Mouse (Mus musculus): ENCODE results near the gene Map1b. TPM values are rescaled to one million over a fixed set of nuclear protein-coding genes. Genes with fewer than 3 reads are reported as not detected.

Map1b gene
- polyA plus RNA-seq, 1 experiment = 4.5 TPM

- Histone ChIP-seq H3K4me3 (replicated peaks; ENCODE audit: control insufficient read depth, low read depth, low read length) (no peak overlapping the region), H3K4me1 (ENCODE audit: control insufficient read depth, insufficient read depth, low read length) (no peaks in the 10 kb centered on the region), H3K27ac (ENCODE audit: control insufficient read depth, insufficient read depth, low read depth, low read length, poor library complexity) (no peak overlapping the region)
- WGBS = 77% methylated on average over 5 of the region's 5 CpGs
- TF ChIP-seq POLR2A (IDR thresholded peaks at IDR 0.05; ENCODE audit: borderline replicate concordance, control insufficient read depth, low read depth, low read length) (no peak), CTCF (IDR thresholded peaks at IDR 0.05; ENCODE audit: control insufficient read depth, insufficient read depth, low read length) (no peak)
These were observed 41.0 kb upstream of the Map1b start for GRCm38 (mm10) chr13:99557331-99557730.

GRCm38 (mm10) chr13:99554960-99555359 lies 38.6 kb upstream of the Map1b start:
- Histone ChIP-seq H3K27ac (ENCODE audit: control insufficient read depth, insufficient read depth, low read depth, low read length, poor library complexity) (no peak overlapping the region), H3K4me3 (replicated peaks; ENCODE audit: control insufficient read depth, low read depth, low read length) (no peak overlapping the region), H3K4me1 (ENCODE audit: control insufficient read depth, insufficient read depth, low read length) (no peaks in the 10 kb centered on the region)
- 63% methylated on average over 8 of the region's 8 CpGs for WGBS
- no peak for TF ChIP-seq POLR2A (IDR thresholded peaks at IDR 0.05; ENCODE audit: borderline replicate concordance, control insufficient read depth, low read depth, low read length)

GRCm38 (mm10) chr13:99554466-99554865 lies 38.1 kb upstream of the Map1b start:
- no peak for TF ChIP-seq CTCF (IDR thresholded peaks at IDR 0.05; ENCODE audit: control insufficient read depth, insufficient read depth, low read length)
- H3K4me3 ChIP-seq (replicated peaks; ENCODE audit: control insufficient read depth, low read depth, low read length) = no peak overlapping the region
- no peak overlapping the region for H3K27ac ChIP-seq (ENCODE audit: control insufficient read depth, insufficient read depth, low read depth, low read length, poor library complexity)
- 72% methylated on average over 6 of the region's 6 CpGs for WGBS
- H3K4me1 ChIP-seq (ENCODE audit: control insufficient read depth, insufficient read depth, low read length) = no peaks in the 10 kb centered on the region

- no peak overlapping the region for H3K4me3 ChIP-seq (replicated peaks; ENCODE audit: control insufficient read depth, low read depth, low read length)
- 89% methylated on average over 4 of the region's 4 CpGs for WGBS
- no peaks in the 10 kb centered on the region for H3K4me1 ChIP-seq (ENCODE audit: control insufficient read depth, insufficient read depth, low read length)
- TF ChIP-seq POLR2A (IDR thresholded peaks at IDR 0.05; ENCODE audit: borderline replicate concordance, control insufficient read depth, low read depth, low read length) = no peak
- no peak for TF ChIP-seq CTCF (IDR thresholded peaks at IDR 0.05; ENCODE audit: control insufficient read depth, insufficient read depth, low read length)
- no peak overlapping the region for H3K27ac ChIP-seq (ENCODE audit: control insufficient read depth, insufficient read depth, low read depth, low read length, poor library complexity)
These were observed 36.0 kb upstream of the Map1b start for GRCm38 (mm10) chr13:99552381-99552780.

GRCm38 (mm10) chr13:99550679-99551369 lies 34.5 kb upstream of the Map1b start:
- TF ChIP-seq CTCF (IDR thresholded peaks at IDR 0.05; ENCODE audit: control insufficient read depth, insufficient read depth, low read length) (no peak), POLR2A (IDR thresholded peaks at IDR 0.05; ENCODE audit: borderline replicate concordance, control insufficient read depth, low read depth, low read length) (no peak)
- WGBS = 77% methylated on average over 12 of the region's 12 CpGs
- H3K4me3 ChIP-seq (replicated peaks; ENCODE audit: control insufficient read depth, low read depth, low read length) = no peak overlapping the region
- no peaks in the 10 kb centered on the region for H3K4me1 ChIP-seq (ENCODE audit: control insufficient read depth, insufficient read depth, low read length)
- no peak overlapping the region for H3K27ac ChIP-seq (ENCODE audit: control insufficient read depth, insufficient read depth, low read depth, low read length, poor library complexity)

- Histone ChIP-seq H3K27ac (ENCODE audit: control insufficient read depth, insufficient read depth, low read depth, low read length, poor library complexity) (no peak overlapping the region), H3K4me1 (ENCODE audit: control insufficient read depth, insufficient read depth, low read length) (no peaks in the 10 kb centered on the region), H3K4me3 (replicated peaks; ENCODE audit: control insufficient read depth, low read depth, low read length) (no peak overlapping the region)
- WGBS = 89% methylated on average over 4 of the region's 4 CpGs
- TF ChIP-seq POLR2A (IDR thresholded peaks at IDR 0.05; ENCODE audit: borderline replicate concordance, control insufficient read depth, low read depth, low read length) (no peak), CTCF (IDR thresholded peaks at IDR 0.05; ENCODE audit: control insufficient read depth, insufficient read depth, low read length) (no peak)
These were observed 33.7 kb upstream of the Map1b start for GRCm38 (mm10) chr13:99550060-99550459.

- Histone ChIP-seq H3K27ac (ENCODE audit: control insufficient read depth, insufficient read depth, low read depth, low read length, poor library complexity) (no peak overlapping the region), H3K4me1 (ENCODE audit: control insufficient read depth, insufficient read depth, low read length) (no peaks in the 10 kb centered on the region), H3K4me3 (replicated peaks; ENCODE audit: control insufficient read depth, low read depth, low read length) (no peak overlapping the region)
- TF ChIP-seq POLR2A (IDR thresholded peaks at IDR 0.05; ENCODE audit: borderline replicate concordance, control insufficient read depth, low read depth, low read length) (no peak), CTCF (IDR thresholded peaks at IDR 0.05; ENCODE audit: control insufficient read depth, insufficient read depth, low read length) (no peak)
- 51% methylated on average over 9 of the region's 9 CpGs for WGBS
These were observed 33.2 kb upstream of the Map1b start for GRCm38 (mm10) chr13:99549584-99549983.

GRCm38 (mm10) chr13:99546832-99547231 lies 30.5 kb upstream of the Map1b start:
- H3K27ac ChIP-seq (ENCODE audit: control insufficient read depth, insufficient read depth, low read depth, low read length, poor library complexity) = no peak overlapping the region
- TF ChIP-seq POLR2A (IDR thresholded peaks at IDR 0.05; ENCODE audit: borderline replicate concordance, control insufficient read depth, low read depth, low read length) = no peak
- TF ChIP-seq CTCF (IDR thresholded peaks at IDR 0.05; ENCODE audit: control insufficient read depth, insufficient read depth, low read length) = no peak
- H3K4me1 ChIP-seq (ENCODE audit: control insufficient read depth, insufficient read depth, low read length) = no peaks in the 10 kb centered on the region
- 80% methylated on average over 5 of the region's 5 CpGs for WGBS
- no peak overlapping the region for H3K4me3 ChIP-seq (replicated peaks; ENCODE audit: control insufficient read depth, low read depth, low read length)

GRCm38 (mm10) chr13:99545201-99545600 lies 28.9 kb upstream of the Map1b start:
- H3K4me3 ChIP-seq (replicated peaks; ENCODE audit: control insufficient read depth, low read depth, low read length) = no peak overlapping the region
- 38% methylated on average over 6 of the region's 6 CpGs for WGBS

More at GRCm38 (mm10) chr13:99545201-99545600, 28.9 kb upstream of the Map1b start:
- TF ChIP-seq CTCF (IDR thresholded peaks at IDR 0.05; ENCODE audit: control insufficient read depth, insufficient read depth, low read length) = no peak
- no peak for TF ChIP-seq POLR2A (IDR thresholded peaks at IDR 0.05; ENCODE audit: borderline replicate concordance, control insufficient read depth, low read depth, low read length)
- Histone ChIP-seq H3K4me1 (ENCODE audit: control insufficient read depth, insufficient read depth, low read length) (no peaks in the 10 kb centered on the region), H3K27ac (ENCODE audit: control insufficient read depth, insufficient read depth, low read depth, low read length, poor library complexity) (no peak overlapping the region)
